In genomic region chr2:125667184-125667583, GRCm38 (mm10) we compare ENCODE assay signal across 10 mouse cellular contexts. TPM values are rescaled to one million over a fixed set of nuclear protein-coding genes. Genes with fewer than 3 reads are reported as not detected.
DNase-seq lines count a peak whose midpoint lies in the region; ATAC-seq and TF ChIP-seq lines count a peak whose summit lies in the region.
"Had no signal": no experiment of that assay in that cellular context is flagged by ENCODE, and none has a peak within 500 bp of the region (broad histone marks: within the 10 kb centered on the region; RNA-seq: fewer than 3 reads in every experiment).

No protein-coding gene starts in this region.

- TF ChIP-seq EP300 in heart, postnatal 0 days (IDR thresholded peaks at IDR 0.05; ENCODE audit: low read depth) = no peak

- intact Hi-C loops in gastrocnemius, postnatal 14 days (cut with DNase I; ENCODE audit: low total_unique reads) = no loop called here

- no peaks in the 10 kb centered on the region for H3K9me3 ChIP-seq in heart, postnatal 0 days (replicated peaks; ENCODE audit: control insufficient read depth, low read length)
- no peaks in the 10 kb centered on the region for H3K9me3 ChIP-seq in hindbrain, embryonic 14.5 days (ENCODE audit: control insufficient read depth, low read length)

- DNase-seq in kidney, adult 2 months = peak; percentile 18
- DNase-seq in kidney, postnatal 25 days = no peak
- DNase-seq in heart, postnatal 0 days (ENCODE audit: low spot score) = peak; percentile 43
- no peak for DNase-seq in gastrocnemius, postnatal 14 days
- DNase-seq in ovary, postnatal 10 days (ENCODE audit: low spot score) = no peak
- DNase-seq in hindbrain, embryonic 14.5 days (ENCODE audit: low spot score) = no peak
- DNase-seq: cerebellum, adult 9-10 months; layer of hippocampus, postnatal 36 days had no signal

- ATAC-seq in CD4-positive, CD25-positive, alpha-beta regulatory T cell, adult 4 months = peak; percentile 93
- ATAC-seq in heart, postnatal 0 days (ENCODE audit: insufficient read depth, low read depth) = no peak
- peak; percentile 55 for ATAC-seq in megakaryocyte-erythroid progenitor cell, adult 5-6 weeks (replicated peaks; ENCODE audit: low FRiP score, low TSS enrichment, poor library complexity, severe bottlenecking)
- ATAC-seq in hindbrain, embryonic 14.5 days (ENCODE audit: low FRiP score) = no peak

- H3K27me3 ChIP-seq in kidney, adult 2 months (replicated peaks; ENCODE audit: control insufficient read depth, insufficient read depth, low read length) = no peaks in the 10 kb centered on the region
- H3K27me3 ChIP-seq in heart, postnatal 0 days (ENCODE audit: control insufficient read depth, insufficient read depth, low read length) = no peaks in the 10 kb centered on the region
- H3K27me3 ChIP-seq in hindbrain, embryonic 14.5 days (ENCODE audit: control insufficient read depth, insufficient read depth, low read length) = no peaks in the 10 kb centered on the region

- no peaks in the 10 kb centered on the region for H3K4me1 ChIP-seq in kidney, adult 2 months (ENCODE audit: control insufficient read depth, insufficient read depth, low read length)
- no peaks in the 10 kb centered on the region; the same call in 1 of the 2 replicates for H3K4me1 ChIP-seq in heart, postnatal 0 days (ENCODE audit: control insufficient read depth, insufficient read depth)
- H3K4me1 ChIP-seq in hindbrain, embryonic 14.5 days (replicated peaks; ENCODE audit: control insufficient read depth, insufficient read depth, low read length) = peaks cover 2% of the 10 kb centered on the region; the same call in 1 of the 2 replicates

- H3K36me3 ChIP-seq in kidney, adult 2 months (ENCODE audit: control insufficient read depth, insufficient read depth, low read length) = no peaks in the 10 kb centered on the region
- H3K36me3 ChIP-seq in heart, postnatal 0 days (replicated peaks; ENCODE audit: control insufficient read depth, insufficient read depth, low read length) = no peaks in the 10 kb centered on the region
- no peaks in the 10 kb centered on the region for H3K36me3 ChIP-seq in hindbrain, embryonic 14.5 days (replicated peaks; ENCODE audit: control insufficient read depth, insufficient read depth)

- no peak overlapping the region for H3K27ac ChIP-seq in kidney, adult 2 months (ENCODE audit: insufficient read depth, low read depth, low read length)
- H3K27ac ChIP-seq in heart, postnatal 0 days (ENCODE audit: low read depth) = 0 out of 2 replicates have a peak overlapping the region, but pooled peaks have one; percentile 4
- H3K27ac ChIP-seq in hindbrain, embryonic 14.5 days = no peak overlapping the region

- 49% methylated on average over 5 of the region's 5 CpGs for WGBS in kidney, adult 2 months
- 11% methylated on average over 5 of the region's 5 CpGs for WGBS in heart, postnatal 0 days
- 63% methylated on average over 5 of the region's 5 CpGs for WGBS in hindbrain, embryonic 14.5 days

- no peak for TF ChIP-seq POLR2A in kidney, adult 2 months (IDR thresholded peaks at IDR 0.05; ENCODE audit: low read depth, low read length)

- no peak overlapping the region for H3K4me2 ChIP-seq in heart, postnatal 0 days (ENCODE audit: low read depth, low read length)
- H3K4me2 ChIP-seq in hindbrain, embryonic 14.5 days (replicated peaks) = no peak overlapping the region

- H3K4me3 ChIP-seq in kidney, adult 2 months (ENCODE audit: insufficient read depth, low read depth, low read length) = no peak overlapping the region
- H3K4me3 ChIP-seq in heart, postnatal 0 days (ENCODE audit: low read depth, low read length) = no peak overlapping the region
- no peak overlapping the region for H3K4me3 ChIP-seq in hindbrain, embryonic 14.5 days (replicated peaks; ENCODE audit: low read length)

- no peak for TF ChIP-seq CTCF in kidney, adult 2 months (conservative IDR thresholded peaks at IDR 0.05; ENCODE audit: insufficient read depth, insufficient read length, low read depth, low read length)
- peak; percentile 14; the same call in 1 of the 2 replicates for TF ChIP-seq CTCF in heart, postnatal 0 days (IDR thresholded peaks at IDR 0.05; ENCODE audit: low read depth)

- H3K9ac ChIP-seq in heart, postnatal 0 days (replicated peaks; ENCODE audit: low read depth, low read length) = no peak overlapping the region
- no peak overlapping the region; the same call in 1 of the 2 replicates for H3K9ac ChIP-seq in hindbrain, embryonic 14.5 days

RNA-seq across cellular contexts. Expression of gene Eid1, which starts 5.7 kb away (rescaled TPM):
- polyA plus RNA-seq in kidney, adult 2 months (2012; rRNA removed) = 12.9 and 19.9 TPM in 2 replicates
- polyA plus RNA-seq in CD4-positive, CD25-positive, alpha-beta regulatory T cell, adult 4 months (2017; shearing (Covaris generic)) = 1 to 10 TPM; 4.5 to 7.5 TPM
- total RNA-seq in heart, postnatal 0 days (2014; rRNA removed; ENCODE audit: low replicate concordance) = 70.4 and 83.6 TPM in 2 replicates
- polyA plus RNA-seq in heart, postnatal 0 days (2015; fragmentation: Nextera tagmentation; extraction: Ambion mirVana) = 80.7 and 87.4 TPM in 2 replicates
- 56.0 and 59.1 TPM in 2 replicates for total RNA-seq in megakaryocyte-erythroid progenitor cell, adult 5-6 weeks (2014; fragmentation: Nextera tagmentation)
- 131 and 165 TPM in 2 replicates for total RNA-seq in megakaryocyte-erythroid progenitor cell, adult 5-6 weeks (2017)
- 10 to 100 TPM; 44.0 to 51.5 TPM for total RNA-seq in gastrocnemius, postnatal 14 days (2021)
- polyA plus RNA-seq in hindbrain, embryonic 14.5 days (2014; fragmentation: Nextera tagmentation; extraction: Ambion mirVana) = 552 and 600 TPM in 2 replicates

RNA-seq across cellular contexts. Expression of gene Cep152, which starts 42.3 kb away (rescaled TPM):
- polyA plus RNA-seq in kidney, adult 2 months (2012; rRNA removed) = 0.77 and 0.81 TPM in 2 replicates
- 1 to 10 TPM; 6.0 TPM for polyA plus RNA-seq in CD4-positive, CD25-positive, alpha-beta regulatory T cell, adult 4 months (2017; shearing (Covaris generic))
- 1.5 and 2.2 TPM in 2 replicates for total RNA-seq in heart, postnatal 0 days (2014; rRNA removed; ENCODE audit: low replicate concordance)
- polyA plus RNA-seq in heart, postnatal 0 days (2015; fragmentation: Nextera tagmentation; extraction: Ambion mirVana) = 1.2 and 1.3 TPM in 2 replicates
- total RNA-seq in megakaryocyte-erythroid progenitor cell, adult 5-6 weeks (2014; fragmentation: Nextera tagmentation) = 13.5 and 14.4 TPM in 2 replicates
- total RNA-seq in megakaryocyte-erythroid progenitor cell, adult 5-6 weeks (2017) = 19.9 and 21.0 TPM in 2 replicates
- 1 to 10 TPM; 1.1 to 1.2 TPM for total RNA-seq in gastrocnemius, postnatal 14 days (2021)
- polyA plus RNA-seq in hindbrain, embryonic 14.5 days (2014; fragmentation: Nextera tagmentation; extraction: Ambion mirVana) = 2.8 and 3.2 TPM in 2 replicates

RNA-seq across cellular contexts. Expression of gene Shc4, which starts 56.8 kb away (rescaled TPM):
- 0.20 and 0.22 TPM in 2 replicates for polyA plus RNA-seq in kidney, adult 2 months (2012; rRNA removed)
- not detected for polyA plus RNA-seq in CD4-positive, CD25-positive, alpha-beta regulatory T cell, adult 4 months (2017; shearing (Covaris generic))
- total RNA-seq in heart, postnatal 0 days (2014; rRNA removed; ENCODE audit: low replicate concordance) = 1.2 and 4.4 TPM in 2 replicates
- polyA plus RNA-seq in heart, postnatal 0 days (2015; fragmentation: Nextera tagmentation; extraction: Ambion mirVana) = 0.44 and 0.49 TPM in 2 replicates
- total RNA-seq in megakaryocyte-erythroid progenitor cell, adult 5-6 weeks (2014; fragmentation: Nextera tagmentation) = 0.98 and 3.3 TPM in 2 replicates
- 1.0 and 1.2 TPM in 2 replicates for total RNA-seq in megakaryocyte-erythroid progenitor cell, adult 5-6 weeks (2017)
- 1 to 10 TPM; 1.5 to 4.4 TPM for total RNA-seq in gastrocnemius, postnatal 14 days (2021)
- polyA plus RNA-seq in hindbrain, embryonic 14.5 days (2014; fragmentation: Nextera tagmentation; extraction: Ambion mirVana) = 3.3 and 3.8 TPM in 2 replicates

Comparison
In these comparisons a context has a peak if more than half of its experiments do, and no peak if none do; other contexts are left out.
1. DNase-seq: peak in kidney, adult 2 months (single experiment) and heart, postnatal 0 days (single experiment); none in kidney, postnatal 25 days (0 of 2), gastrocnemius, postnatal 14 days (single experiment), ovary, postnatal 10 days (single experiment) and hindbrain, embryonic 14.5 days (single experiment).
2. ATAC-seq: peak in CD4-positive, CD25-positive, alpha-beta regulatory T cell, adult 4 months (single experiment) and megakaryocyte-erythroid progenitor cell, adult 5-6 weeks (single experiment); none in heart, postnatal 0 days (single experiment) and hindbrain, embryonic 14.5 days (single experiment).